Mouse (Mus musculus) neural tube, embryonic 14.5 days (tissue): Measurements from ENCODE around the gene Gstm7. TPM values are rescaled to one million over a fixed set of nuclear protein-coding genes. Genes with fewer than 3 reads are reported as not detected.
A peak's percentile ranks its signal among the peaks of the same experiment; 100 is the strongest.
"Not testable (repeated sequence)": the region's sequence is repeated elsewhere in the genome, so short reads cannot be mapped to it uniquely, and the experiment has no call there.

ENCODE experiments used
- ATAC-seq: fragments of 200-750 bp; cut with Nextera tagmentation; 2 replicates; pipeline ENCODE4 v1.8.0; 2017; ENCODE audit warnings: low read depth, mild to moderate bottlenecking, moderate TSS enrichment, moderate library complexity
- H3K27ac ChIP-seq: fragments of 300-500 bp; sonication (generic); 2 replicates; pipeline ENCODE4 v1.5.1; 2014; ENCODE audit warnings: low read depth, mild to moderate bottlenecking, control low read depth, low read length, moderate library complexity, mixed read lengths
- H3K27me3 ChIP-seq: fragments of 300-500 bp; sonication (generic); 2 replicates; pipeline ENCODE4 v1.6.1; 2014; ENCODE audit warnings: low read length; ENCODE audit not compliant: control insufficient read depth, insufficient read depth
- H3K36me3 ChIP-seq: fragments of 300-500 bp; sonication (generic); 2 replicates; pipeline ENCODE4 v1.6.1; 2014; ENCODE audit warnings: low read length, mixed read lengths; ENCODE audit not compliant: control insufficient read depth, insufficient read depth
- H3K4me1 ChIP-seq: fragments of 300-500 bp; sonication (generic); 2 replicates; pipeline ENCODE4 v1.6.1; 2014; ENCODE audit warnings: low read length; ENCODE audit not compliant: control insufficient read depth, insufficient read depth
- H3K4me2 ChIP-seq: fragments of 300-500 bp; sonication (generic); 2 replicates; pipeline ENCODE4 v1.6.1; 2014; ENCODE audit warnings: mild to moderate bottlenecking, low read depth, low read length, control low read depth
- H3K4me3 ChIP-seq: fragments of 300-500 bp; sonication (generic); 2 replicates; pipeline ENCODE4 v1.5.1; 2014; ENCODE audit warnings: low read depth, low read length, control low read depth, mixed read lengths
- H3K9ac ChIP-seq: fragments of 300-500 bp; sonication (generic); replicated peaks from 2 replicates; pipeline ENCODE4 v1.6.1; 2014; ENCODE audit warnings: low read depth, mild to moderate bottlenecking, control low read depth, low read length, mixed read lengths
- H3K9me3 ChIP-seq: fragments of 300-500 bp; sonication (generic); 2 replicates; pipeline ENCODE4 v1.6.1; 2016; ENCODE audit warnings: low read length; ENCODE audit not compliant: control insufficient read depth
- WGBS: fragments of 180-500 bp; shearing (Covaris S2); extraction: QIAGEN DNeasy Blood & Tissue Kit; methylation state at CpG from one replicate; pipeline ENCODE4 v1.1.7; 2014; 5-methylcytosine and 5-hydroxymethylcytosine counted together
- polyA plus RNA-seq: library from polyadenylated mRNA; unstranded; fragments of >200 nt; fragmentation: Nextera tagmentation; extraction: Ambion mirVana; gene quantifications from 2 replicates; pipeline ENCODE4 v1.2.1, GENCODE M21; 2014

The Gstm7 gene
- polyA plus RNA-seq: 69.3 and 70.4 TPM in 2 replicates

DNA sequence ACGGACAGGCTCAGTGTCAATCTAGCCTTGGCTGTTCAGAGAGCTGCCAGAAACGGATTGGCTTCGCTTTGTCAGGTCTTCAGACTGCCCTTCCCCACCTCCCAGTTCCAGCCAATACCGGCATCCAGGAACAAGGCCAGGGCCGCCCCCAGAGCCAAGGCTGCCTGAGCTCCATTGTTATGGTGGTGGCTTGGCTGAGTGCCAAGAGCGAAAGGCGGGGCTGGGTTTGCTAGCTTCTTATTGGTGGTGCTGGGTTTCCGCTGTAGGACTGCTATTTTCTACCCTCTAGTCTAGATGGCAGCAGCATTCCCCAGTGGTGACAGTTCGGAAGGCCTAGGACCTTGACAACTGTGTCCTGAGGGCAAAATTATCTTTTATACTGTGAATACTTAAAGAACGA lies at the start of gene Gstm7:
Gstm7 (minus strand) TSS at position 148 of the 400 bp plus-strand sequence.
- H3K4me2 ChIP-seq: peak within 1 kb of the TSS; percentile 44
- peak within 1 kb of the TSS; percentile 85 for H3K27ac ChIP-seq
- peak within 1 kb of the TSS; percentile 22; the same call in 1 of the 2 replicates for H3K9ac ChIP-seq
- peak; percentile 97 for ATAC-seq
- no peaks in the 10 kb centered on the region for H3K27me3 ChIP-seq
- peaks cover 18% of the 10 kb centered on the region for H3K4me1 ChIP-seq
- peak within 1 kb of the TSS; percentile 12; the same call in 1 of the 2 replicates for H3K4me3 ChIP-seq
- 3% methylated on average over 10 of the region's 10 CpGs for WGBS
- H3K9me3 ChIP-seq: no peaks in the 10 kb centered on the region
- H3K36me3 ChIP-seq: no peaks in the 10 kb centered on the region

DNA sequence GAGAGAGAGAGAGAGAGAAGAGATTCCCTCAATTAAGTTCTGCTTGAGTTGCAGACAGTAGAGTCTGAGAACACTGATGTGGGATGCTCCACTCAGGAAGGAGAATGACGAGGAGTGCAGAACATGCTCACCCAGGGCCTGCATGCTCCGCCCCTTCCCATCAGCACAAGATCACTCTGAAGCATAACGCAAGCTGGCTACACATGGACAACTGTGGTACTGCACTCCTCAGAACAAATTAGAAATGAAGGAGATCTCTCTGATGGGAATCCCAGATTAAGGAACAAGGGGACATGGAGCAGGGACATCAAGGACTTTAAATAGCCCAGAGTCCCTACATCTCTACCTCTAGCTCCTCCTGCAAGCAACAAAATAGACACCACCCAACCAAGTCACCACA lies 49.6 kb upstream of the Gstm7 start:
- Histone ChIP-seq H3K4me1 (no peaks in the 10 kb centered on the region), H3K4me3 (no peak overlapping the region), H3K9ac (no peak overlapping the region), H3K9me3 (no peaks in the 10 kb centered on the region), H3K27ac (no peak overlapping the region), H3K4me2 (no peak overlapping the region), H3K36me3 (no peaks in the 10 kb centered on the region), H3K27me3 (no peaks in the 10 kb centered on the region)
- 68% methylated on average over 3 of the region's 3 CpGs for WGBS
- ATAC-seq: no peak

DNA sequence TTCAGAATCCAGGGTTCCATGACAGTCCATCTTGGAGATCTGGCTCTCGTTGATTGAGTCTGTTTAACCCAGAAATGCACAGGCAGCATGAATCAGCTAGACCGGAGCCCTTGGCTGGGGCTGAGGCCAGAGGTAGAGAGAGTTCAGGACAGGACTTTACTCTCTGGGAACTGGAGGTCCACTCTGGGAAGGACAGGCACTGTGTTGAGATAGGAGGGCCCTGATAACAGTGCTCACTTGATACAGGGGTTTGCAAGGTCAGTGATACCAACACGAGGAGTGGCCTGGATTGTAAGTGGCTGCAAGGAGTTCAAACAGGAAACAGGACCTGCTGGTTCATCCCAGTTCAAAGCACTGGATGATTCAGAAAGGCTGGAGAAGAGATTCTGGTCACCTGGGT lies 46.1 kb upstream of the Gstm7 start:
- no peak overlapping the region for H3K4me2 ChIP-seq
- no peaks in the 10 kb centered on the region for H3K4me1 ChIP-seq
- 82% methylated on average over 3 of the region's 3 CpGs for WGBS
- no peak overlapping the region for H3K9ac ChIP-seq
- no peaks in the 10 kb centered on the region for H3K27me3 ChIP-seq
- no peak overlapping the region for H3K4me3 ChIP-seq
- H3K27ac ChIP-seq: no peak overlapping the region
- no peaks in the 10 kb centered on the region for H3K9me3 ChIP-seq
- ATAC-seq: no peak
- no peaks in the 10 kb centered on the region for H3K36me3 ChIP-seq

DNA sequence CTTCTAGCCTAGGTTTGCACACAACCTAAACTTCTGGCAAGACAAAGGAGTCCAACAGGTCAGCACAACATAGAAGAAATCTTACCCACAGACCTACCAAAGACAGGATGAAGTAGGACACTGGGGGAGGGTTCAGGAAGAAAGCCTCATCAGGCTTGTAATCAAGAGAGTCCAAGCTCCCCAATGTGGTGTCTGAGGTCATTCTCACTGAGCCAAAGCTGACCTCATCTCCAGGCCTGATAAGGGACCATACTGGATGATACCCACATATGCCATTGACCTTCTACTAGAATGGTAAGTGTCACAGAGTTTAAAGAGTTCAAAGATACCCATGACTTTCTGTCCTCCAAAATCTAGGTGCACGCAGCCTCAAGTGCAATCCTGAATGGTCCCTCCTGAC lies 42.6 kb upstream of the Gstm7 start:
- H3K27ac ChIP-seq: no peak overlapping the region
- H3K4me1 ChIP-seq: no peaks in the 10 kb centered on the region
- no peak for ATAC-seq
- WGBS: 92% methylated on average over 1 of the region's 1 CpGs
- no peak overlapping the region for H3K4me3 ChIP-seq
- H3K27me3 ChIP-seq: no peaks in the 10 kb centered on the region
- no peak overlapping the region for H3K4me2 ChIP-seq
- H3K36me3 ChIP-seq: no peaks in the 10 kb centered on the region
- H3K9me3 ChIP-seq: no peaks in the 10 kb centered on the region
- H3K9ac ChIP-seq: no peak overlapping the region

DNA sequence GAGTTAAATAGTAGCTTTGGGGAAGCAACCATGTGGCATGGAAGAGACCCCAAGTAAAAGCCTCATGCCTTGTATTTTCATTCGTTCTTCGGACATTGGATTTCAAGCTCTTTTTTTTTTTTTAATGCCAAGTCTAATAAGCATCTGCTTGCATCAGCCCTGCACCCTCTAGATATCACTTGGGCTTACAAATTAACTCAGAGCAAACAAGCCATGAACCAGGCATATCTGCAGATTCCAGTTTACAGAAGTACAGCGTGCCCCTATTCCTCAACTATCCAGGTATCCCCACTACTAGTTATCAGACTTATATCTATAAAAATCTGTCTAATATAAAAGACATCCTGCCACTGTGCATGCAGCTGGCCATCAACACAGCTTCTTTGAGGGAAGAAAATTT lies 40.5 kb upstream of the Gstm7 start:
- no peak for ATAC-seq

DNA sequence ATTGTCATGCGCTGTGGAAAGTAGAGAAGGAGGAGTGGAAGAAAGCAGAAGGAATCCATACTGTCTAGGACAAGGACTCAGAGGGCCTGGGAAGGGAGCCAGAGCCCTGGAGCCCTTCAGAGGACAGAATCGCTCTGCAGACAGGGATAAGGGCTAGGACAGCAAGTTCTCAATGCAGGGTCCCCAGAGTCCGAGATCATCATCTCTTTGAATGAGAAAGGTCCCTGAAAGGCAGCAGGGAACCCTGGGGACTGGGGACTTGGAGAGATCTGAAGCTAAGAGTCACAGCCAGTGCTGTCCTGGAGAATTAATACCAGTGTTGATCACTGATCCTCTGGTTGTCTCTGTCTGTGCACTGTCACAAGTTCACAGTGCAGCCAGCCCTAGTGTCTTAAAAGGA lies 39.5 kb upstream of the Gstm7 start:
- 49% methylated on average over 3 of the region's 3 CpGs for WGBS
- H3K27me3 ChIP-seq, H3K4me1 ChIP-seq, H3K4me2 ChIP-seq, H3K4me3 ChIP-seq, H3K27ac ChIP-seq, H3K36me3 ChIP-seq, H3K9me3 ChIP-seq, H3K9ac ChIP-seq, ATAC-seq: not testable (repeated sequence)

More for the DNA sequence above, 40.5 kb upstream of the Gstm7 start:
- H3K4me1 ChIP-seq: no peaks in the 10 kb centered on the region
- H3K4me3 ChIP-seq: no peak overlapping the region
- WGBS: 94% methylated on average over 3 of the region's 3 CpGs
- no peak overlapping the region for H3K4me2 ChIP-seq
- H3K36me3 ChIP-seq: no peaks in the 10 kb centered on the region
- H3K9ac ChIP-seq: no peak overlapping the region
- no peak overlapping the region for H3K27ac ChIP-seq
- no peaks in the 10 kb centered on the region for H3K9me3 ChIP-seq
- no peaks in the 10 kb centered on the region for H3K27me3 ChIP-seq

DNA sequence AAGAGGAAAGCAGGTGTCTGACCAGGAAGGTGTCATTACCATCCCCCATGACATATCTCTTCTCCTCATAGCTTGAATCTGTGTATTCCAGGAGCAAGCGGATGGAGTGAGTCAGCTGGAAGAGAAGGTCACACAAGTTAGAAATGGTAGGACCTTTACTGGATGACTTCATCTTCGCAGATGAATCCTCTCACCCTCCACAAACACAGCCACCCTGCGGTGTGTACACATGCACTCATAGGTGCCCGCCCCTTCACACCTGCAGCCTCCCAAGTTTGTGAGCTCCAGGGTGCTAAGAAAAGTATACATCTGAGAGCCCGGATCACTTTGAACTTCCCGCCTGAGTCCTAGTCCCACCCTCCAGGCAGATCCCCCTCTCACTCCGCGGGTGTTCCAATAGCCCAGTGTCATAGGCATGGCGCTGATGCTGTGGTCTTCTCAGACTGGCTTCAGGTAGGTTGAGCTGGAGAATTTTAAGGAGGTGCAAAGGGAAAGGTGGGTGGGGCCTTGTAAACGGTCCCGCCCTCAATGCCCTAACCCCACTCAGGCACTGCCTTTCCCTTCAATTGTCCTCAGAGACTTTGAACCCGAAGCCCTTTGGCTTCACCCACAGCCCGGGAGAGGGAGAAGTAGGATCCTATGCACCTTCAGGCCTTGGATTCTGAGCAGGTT lies 37.2 kb upstream of the Gstm7 start, which contains the start of gene Gstm3:
Gstm3 (minus strand) TSS at position 560 of the 672 bp plus-strand sequence.
- H3K4me1 ChIP-seq: no peaks in the 10 kb centered on the region
- no peak for ATAC-seq

DNA sequence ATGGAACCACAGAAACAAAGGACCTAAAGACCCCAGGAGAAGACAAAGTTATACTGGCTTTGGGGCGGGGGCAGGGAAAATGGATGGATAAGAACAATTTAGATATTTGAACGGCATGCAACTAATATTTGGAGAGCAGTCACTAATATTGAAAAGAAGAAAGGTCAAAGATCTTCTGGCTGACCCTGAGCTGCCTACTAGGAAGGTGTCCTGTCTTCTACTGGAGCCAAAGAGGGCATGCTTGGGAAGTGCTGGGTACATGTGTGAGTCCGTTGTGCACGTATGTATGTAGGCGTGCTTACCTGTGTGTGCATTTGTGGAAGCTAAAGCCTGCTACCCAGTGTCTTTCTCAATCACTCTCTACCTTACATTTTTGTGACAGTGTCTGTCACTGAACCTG lies 35.0 kb upstream of the Gstm7 start:
- 98% methylated on average over 5 of the region's 5 CpGs for WGBS
- Histone ChIP-seq H3K4me1 (no peaks in the 10 kb centered on the region), H3K9me3 (no peaks in the 10 kb centered on the region), H3K4me3 (no peak overlapping the region), H3K27ac (no peak overlapping the region), H3K36me3 (no peaks in the 10 kb centered on the region), H3K9ac (no peak overlapping the region), H3K27me3 (no peaks in the 10 kb centered on the region), H3K4me2 (no peak overlapping the region)
- ATAC-seq: no peak

More for the DNA sequence above, 37.2 kb upstream of the Gstm7 start, which contains the start of gene Gstm3:
- Histone ChIP-seq H3K27ac (no peak within 1 kb of the TSS), H3K9me3 (no peaks in the 10 kb centered on the region), H3K36me3 (no peaks in the 10 kb centered on the region), H3K4me3 (no peak within 1 kb of the TSS), H3K4me2 (no peak within 1 kb of the TSS), H3K9ac (no peak within 1 kb of the TSS), H3K27me3 (no peaks in the 10 kb centered on the region)
- WGBS: 62% methylated on average over 13 of the region's 13 CpGs

DNA sequence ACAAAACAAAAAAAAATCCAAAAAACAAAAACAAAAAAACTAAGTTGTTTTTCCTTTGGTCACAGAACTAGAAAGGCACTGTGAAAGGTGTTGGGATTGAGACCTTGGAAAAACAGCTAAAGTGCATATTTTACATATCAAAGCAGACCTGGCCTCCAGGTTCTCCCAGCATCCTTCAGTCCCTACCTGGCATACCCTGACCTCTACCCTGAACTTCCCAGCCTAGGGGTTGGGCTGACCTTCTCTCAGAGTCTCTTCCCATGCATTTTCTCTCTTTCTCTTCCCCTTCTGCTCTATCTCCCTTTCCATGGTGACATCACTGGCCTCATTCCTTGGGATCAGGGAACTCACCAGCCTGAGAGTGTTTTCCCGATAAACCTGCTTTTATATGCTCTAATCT lies 34.0 kb upstream of the Gstm7 start:
- H3K4me1 ChIP-seq: no peaks in the 10 kb centered on the region
- no peak overlapping the region for H3K4me3 ChIP-seq
- H3K27me3 ChIP-seq: no peaks in the 10 kb centered on the region
- no peak overlapping the region for H3K27ac ChIP-seq
- WGBS: 83% methylated on average over 1 of the region's 1 CpGs
- no peaks in the 10 kb centered on the region for H3K36me3 ChIP-seq
- H3K9me3 ChIP-seq: no peaks in the 10 kb centered on the region
- no peak for ATAC-seq
- no peak overlapping the region for H3K4me2 ChIP-seq
- no peak overlapping the region for H3K9ac ChIP-seq
